Mouse (Mus musculus) WW6 (cell line): Measurements from ENCODE around the gene Rsc1a1.

ENCODE experiments used
- DNase-seq: peaks from one replicate; pipeline ENCODE4 v3.0.0-alpha.2; 2013; ENCODE audit warnings: low read depth, low spot score

Rsc1a1 gene

GRCm38 (mm10) chr4:141654509-141654908 is 30.9 kb downstream of the Rsc1a1 start:
- DNase-seq = no peak

DNA sequence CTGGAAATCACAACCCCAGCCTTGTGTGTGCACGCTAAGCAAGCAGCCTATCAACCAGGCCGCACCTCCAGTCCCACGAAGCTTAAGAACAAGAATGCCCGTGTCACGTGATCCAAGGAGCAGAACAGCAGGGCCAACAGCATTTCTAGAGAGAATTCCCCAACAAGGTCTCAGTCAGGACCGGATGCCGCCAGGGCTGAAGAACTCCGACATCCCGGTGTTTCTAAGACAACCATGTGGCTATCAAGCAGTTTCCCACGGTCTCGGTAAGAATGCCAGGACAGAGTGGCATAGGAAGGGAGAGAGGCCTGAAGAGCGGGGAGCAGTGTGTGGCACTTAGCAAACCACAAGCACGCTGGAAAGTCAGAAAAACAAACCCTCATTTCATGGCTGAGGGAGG is 31.6 kb downstream of the Rsc1a1 start:
- no peak for DNase-seq

DNA sequence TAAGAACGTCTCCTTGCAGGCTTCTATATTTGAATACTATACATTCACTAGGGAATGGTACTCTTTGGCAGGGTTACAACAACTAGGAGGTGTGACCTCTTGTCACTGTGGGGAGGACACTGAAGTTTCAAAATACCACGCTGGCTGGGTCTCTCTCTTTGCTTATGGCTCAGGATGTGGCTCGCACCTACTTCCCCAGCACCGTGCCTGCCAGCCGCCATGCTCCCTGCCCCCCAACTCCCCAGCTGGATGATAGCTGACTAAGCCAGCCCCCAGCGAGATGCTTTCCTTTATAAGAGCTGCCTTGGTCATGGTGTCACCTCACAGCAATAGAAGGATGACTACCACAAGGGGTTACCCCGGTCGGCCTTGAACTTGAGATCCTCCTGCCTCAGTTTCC is 32.4 kb downstream of the Rsc1a1 start:
- DNase-seq = no peak

- no peak for DNase-seq
Measured at GRCm38 (mm10) chr4:141651944-141652343, 33.5 kb downstream of the Rsc1a1 start.

DNA sequence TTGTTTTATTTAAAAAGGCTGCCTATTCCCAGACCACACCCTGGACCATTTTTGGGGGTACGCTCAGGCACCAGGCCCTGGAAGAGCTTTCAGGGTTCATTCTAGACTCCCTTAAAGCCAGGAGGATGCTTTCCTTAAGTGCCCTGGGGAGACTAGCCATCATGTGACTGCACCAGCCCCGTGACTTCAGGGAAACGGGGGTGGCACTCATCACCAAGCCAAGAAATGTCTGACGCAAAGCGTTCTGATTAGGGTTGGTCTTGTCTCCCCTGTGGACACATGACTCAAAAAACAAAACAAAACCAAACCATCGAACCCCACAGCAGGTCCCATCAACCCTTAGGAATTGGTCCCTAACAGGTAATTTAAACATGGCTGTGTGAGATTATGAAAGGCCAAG is 34.1 kb downstream of the Rsc1a1 start:
- no peak for DNase-seq

- DNase-seq = no peak
Measured at GRCm38 (mm10) chr4:141649244-141649643, 36.2 kb downstream of the Rsc1a1 start.

- DNase-seq = no peak
Measured at GRCm38 (mm10) chr4:141648262-141648661, 37.1 kb downstream of the Rsc1a1 start.

DNA sequence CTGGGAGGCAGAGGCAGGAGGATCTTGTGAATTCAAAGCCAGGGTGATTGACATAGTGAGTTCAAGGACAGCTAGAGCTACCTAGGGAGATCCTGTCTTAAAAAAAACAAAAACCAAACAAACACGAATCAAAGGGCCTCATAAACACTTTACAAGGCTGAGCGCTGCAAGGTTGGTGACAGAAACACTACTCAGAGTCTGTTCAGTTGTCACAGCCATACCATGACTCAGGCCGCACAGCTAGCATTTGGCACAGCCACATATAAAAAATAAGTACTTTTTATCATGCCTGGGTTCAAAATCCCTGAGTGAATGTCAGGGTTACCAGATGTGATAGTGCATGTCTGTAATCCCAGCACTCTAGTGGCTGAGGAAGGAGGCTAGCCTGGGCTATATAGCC is 38.2 kb downstream of the Rsc1a1 start:
- DNase-seq = no peak

DNA sequence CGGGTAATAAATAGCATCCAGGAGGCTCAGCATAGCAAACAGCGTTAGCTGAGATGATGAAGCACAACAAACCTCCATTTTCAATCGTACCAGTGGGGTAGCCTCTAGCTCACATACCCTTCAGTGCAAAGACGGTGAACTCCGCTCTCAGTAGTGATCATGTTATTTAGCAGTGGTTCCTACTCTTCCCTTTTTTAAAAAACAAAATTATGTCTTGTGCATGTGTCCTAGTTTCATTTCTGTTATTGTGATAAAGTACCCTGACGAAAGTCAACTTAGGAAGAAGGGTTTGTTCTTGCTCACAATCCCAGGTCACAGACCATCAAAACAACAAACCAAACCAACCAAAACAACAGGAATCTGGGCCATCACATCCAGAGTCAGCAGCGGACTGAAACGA is 39.4 kb downstream of the Rsc1a1 start:
- no peak for DNase-seq

DNA sequence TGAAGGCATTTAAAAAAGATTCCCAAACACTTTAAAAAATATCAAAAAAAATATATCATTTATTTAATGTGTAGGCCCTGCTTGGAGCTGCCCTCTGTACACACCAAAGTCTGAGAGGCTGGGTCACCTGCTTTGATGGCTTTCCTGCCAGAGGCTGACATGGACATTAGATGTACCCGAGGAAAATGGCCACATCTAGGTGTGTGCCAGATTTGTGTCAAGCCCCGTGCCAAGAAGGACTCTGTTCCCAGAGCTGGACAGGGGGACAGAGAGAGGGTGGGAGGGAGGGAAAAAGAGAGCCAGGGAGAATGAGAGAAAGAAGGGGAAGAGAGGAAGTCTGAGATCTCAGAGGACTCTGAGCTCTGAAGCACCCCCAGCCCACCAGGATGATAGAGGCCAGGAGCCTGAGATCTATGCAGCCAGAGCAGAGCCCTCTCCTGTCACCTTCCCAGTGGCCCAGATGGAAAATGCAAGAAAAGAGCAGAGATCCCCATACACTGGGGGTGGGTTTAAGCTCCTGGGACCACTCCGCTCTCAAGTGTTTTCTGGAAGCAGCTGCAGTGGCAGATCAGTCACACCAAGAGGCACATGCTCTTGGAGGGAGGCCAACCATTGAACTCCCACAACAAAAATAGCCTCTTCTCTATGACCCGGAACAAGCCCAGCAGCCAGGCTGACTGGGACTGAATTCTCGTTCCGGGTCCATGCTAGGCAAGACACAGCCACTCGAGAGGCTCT is 42.1 kb downstream of the Rsc1a1 start:
- no peak for DNase-seq

- DNase-seq = no peak
Measured at GRCm38 (mm10) chr4:141641961-141642811, 43.2 kb downstream of the Rsc1a1 start.

GRCm38 (mm10) chr4:141641353-141641771 is 44.0 kb downstream of the Rsc1a1 start:
- DNase-seq = no peak

DNA sequence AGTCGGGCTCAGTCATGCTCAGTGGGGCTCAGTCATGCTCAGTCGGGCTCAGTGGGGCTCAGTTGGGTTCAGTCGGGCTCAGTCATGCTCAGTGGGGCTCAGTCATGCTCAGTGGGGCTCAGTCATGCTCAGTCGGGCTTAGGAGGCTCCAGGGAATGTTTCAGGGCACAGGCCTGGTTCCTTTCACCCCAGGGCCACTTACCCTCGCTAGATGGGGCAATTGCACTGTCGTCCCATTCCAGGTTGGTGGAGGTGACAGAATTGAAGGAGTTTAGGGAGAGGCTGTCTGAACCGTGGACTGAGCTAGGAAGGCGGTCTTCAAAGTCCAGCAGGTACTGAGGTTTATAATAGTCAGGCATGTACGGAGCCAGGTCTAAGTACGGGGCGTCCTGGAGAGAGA is 45.9 kb downstream of the Rsc1a1 start:
- DNase-seq = no peak

- DNase-seq = no peak
Measured at GRCm38 (mm10) chr4:141636693-141637092, 48.7 kb downstream of the Rsc1a1 start.

GRCm38 (mm10) chr4:141635991-141636390 is 49.4 kb downstream of the Rsc1a1 start:
- DNase-seq = no peak
